Mouse (Mus musculus): ENCODE results near the gene Scn2b.

The Scn2b gene

DNA sequence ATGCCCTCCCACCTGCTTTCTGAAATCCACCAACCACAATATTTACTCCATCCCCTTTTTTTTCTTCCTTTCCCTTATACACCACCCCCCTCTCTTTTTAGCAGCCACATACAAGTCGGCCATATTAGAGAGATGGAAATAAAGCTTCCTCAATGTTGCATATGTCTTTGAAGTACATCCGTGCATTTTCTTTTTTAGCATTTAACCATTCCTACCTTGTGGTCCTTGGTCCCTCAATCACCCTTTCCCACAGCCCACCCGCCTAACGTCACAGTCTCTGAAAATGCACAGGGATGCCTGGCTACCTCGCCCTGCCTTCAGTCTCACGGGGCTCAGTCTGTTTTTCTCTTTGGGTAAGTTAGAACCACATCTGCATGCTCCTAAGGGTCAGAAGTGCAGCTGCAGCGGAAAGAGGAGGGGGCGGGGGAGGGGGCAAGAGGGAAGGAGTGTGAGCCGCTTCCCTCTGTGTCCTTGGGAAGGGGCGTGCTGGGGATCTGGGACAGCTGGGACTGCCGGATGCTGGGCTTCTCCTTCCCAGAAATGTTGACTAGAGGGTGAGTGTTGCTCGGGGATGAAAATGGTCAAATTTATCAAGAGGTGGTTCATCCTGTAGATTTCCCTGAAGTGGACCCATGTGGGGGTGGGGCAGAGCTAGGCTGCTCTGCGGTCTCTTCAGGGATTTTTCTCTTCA lies at the start of gene Scn2b:
TSS of gene Scn2b (plus strand) at position 42 of the 691 bp plus-strand sequence.
- in situ Hi-C loops (cut with MseI, MboI) = loop anchor here in 1 of 2 experiments (5.0 kb wide), 1 partner anchor 96 kb away; no protein-coding TSS in a partner anchor

DNA sequence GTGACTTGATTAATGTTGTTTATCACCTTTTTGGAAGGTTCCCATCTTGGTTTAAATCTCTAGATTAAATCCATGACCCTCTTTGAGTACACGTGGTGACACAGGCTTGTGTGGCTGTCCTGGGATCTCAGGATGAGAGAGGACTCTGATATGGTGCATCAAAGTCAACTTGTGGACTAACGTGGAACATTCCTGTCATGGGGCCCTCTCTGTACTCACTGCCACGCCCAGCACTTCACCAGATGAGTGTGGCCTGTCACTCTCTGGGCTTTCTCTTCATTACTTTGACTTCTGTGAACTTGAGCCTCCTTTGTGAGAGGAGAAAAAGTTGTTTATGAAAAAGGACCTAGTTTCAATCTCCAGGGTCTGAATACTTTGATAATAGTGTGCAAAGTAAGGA lies 45.8 kb upstream of the Scn2b start:
- in situ Hi-C loops (cut with MseI, MboI) = no loop called here

GRCm38 (mm10) chr9:45077859-45078258 lies 39.7 kb upstream of the Scn2b start:
- in situ Hi-C loops (cut with MseI, MboI) = no loop called here

GRCm38 (mm10) chr9:45079011-45079410 lies 38.6 kb upstream of the Scn2b start, which contains the start of gene Jaml:
Jaml (plus strand) TSS chr9:45079183.
- in situ Hi-C loops (cut with MseI, MboI) = no loop called here

- in situ Hi-C loops (cut with MseI, MboI) = no loop called here
These were observed 34.5 kb upstream of the Scn2b start for GRCm38 (mm10) chr9:45083132-45083531.

DNA sequence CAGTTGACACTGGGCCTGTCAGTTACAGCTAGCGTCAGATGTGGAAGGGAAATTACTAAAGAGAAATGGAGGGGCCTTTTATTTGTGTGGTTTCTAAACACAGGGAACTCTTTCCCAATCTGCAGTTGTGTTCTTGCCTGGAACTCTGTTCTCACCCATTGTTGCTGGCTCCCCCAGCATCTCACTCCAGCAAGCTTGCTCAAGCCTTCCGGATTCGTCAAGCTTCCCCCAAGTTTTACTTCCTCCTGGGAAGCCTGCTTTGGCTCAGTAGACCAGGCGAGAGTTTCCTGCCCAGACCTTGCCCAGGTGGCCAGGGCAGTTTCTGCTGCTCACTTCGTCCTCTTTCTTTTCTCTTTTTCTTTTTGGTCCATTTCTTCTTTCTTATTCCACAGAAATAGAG lies 33.0 kb upstream of the Scn2b start:
- in situ Hi-C loops (cut with MseI, MboI) = no loop called here

- in situ Hi-C loops (cut with MseI, MboI) = no loop called here
These were observed 31.6 kb upstream of the Scn2b start for GRCm38 (mm10) chr9:45085741-45086690.

- in situ Hi-C loops (cut with MseI, MboI) = no loop called here
These were observed 29.5 kb upstream of the Scn2b start for GRCm38 (mm10) chr9:45088040-45088439.

DNA sequence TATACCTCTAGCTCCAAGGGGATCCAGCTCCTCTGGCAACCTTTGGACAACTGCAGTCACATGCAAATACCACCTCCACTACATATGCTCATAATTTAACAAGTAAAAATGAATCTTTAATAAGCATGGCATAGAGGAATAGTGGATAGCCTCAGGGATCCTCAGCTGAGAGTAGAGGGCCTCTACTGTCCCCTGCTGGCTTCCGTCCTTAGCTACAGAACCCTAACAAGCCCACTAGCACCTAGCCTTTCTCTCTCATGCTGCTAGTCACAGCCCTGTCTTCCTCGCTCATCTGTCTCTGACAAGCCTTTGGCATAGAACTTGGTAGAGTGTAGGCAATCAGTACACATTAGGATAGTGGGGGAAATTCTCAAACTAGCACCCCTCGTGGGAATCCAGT lies 26.8 kb upstream of the Scn2b start:
- in situ Hi-C loops (cut with MseI, MboI) = no loop called here

DNA sequence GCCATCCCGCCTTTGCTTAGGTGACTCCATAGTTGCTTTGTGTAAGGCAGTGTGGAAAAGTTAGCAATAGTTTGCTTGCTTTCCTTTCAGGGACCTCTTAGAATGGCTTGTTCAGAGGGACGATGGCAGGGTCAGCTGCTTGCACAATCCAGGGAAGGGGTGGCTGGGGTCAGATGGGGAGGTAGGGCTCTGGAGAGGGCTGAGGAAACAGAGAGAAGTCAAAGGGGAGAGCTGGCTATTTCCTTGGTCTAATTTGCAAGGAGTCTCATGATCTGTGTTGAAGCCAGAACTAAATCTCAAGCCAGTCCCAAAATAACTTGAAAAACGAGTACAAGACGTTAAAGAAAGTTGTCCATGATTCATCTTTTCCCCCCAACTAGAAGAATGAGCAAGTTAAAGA lies 24.9 kb upstream of the Scn2b start:
- in situ Hi-C loops (cut with MseI, MboI) = no loop called here

DNA sequence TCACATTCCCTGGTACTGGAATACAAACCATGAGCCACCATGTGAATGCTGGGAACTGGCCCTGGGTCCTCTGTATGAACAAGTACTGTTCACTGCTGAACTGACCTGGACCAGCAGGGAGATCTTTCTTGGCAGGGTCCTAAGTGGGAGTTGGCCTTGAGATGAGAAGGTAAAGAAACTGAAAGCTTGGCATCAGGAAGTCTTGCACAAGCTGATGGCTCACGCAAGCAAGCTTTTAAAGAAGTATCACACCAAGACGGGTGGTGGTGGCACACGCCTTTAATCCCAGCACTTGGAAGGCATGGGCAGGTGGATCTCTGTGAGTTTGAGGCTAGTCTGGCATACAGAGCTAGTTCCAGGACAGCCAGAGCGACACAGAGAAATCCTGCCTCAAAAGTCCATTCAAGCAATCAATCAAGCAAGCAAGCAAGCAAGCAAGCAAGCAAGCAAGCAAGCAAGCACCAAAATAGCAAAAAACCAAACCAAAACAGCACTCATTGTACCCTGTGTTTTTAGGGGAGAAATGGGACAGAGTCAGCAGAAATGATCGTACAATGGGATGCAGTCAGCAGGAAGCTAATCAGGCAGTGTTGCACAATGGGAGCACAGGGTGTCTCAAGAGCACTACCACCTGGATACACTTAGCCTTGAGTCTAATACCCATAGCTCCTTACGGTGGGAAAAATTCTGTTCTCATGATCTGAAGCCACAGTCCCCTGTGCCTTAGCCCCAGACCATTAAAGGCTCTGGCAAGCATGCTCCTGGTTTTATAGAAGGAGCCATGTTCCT lies 22.2 kb upstream of the Scn2b start:
- in situ Hi-C loops (cut with MseI, MboI) = no loop called here

DNA sequence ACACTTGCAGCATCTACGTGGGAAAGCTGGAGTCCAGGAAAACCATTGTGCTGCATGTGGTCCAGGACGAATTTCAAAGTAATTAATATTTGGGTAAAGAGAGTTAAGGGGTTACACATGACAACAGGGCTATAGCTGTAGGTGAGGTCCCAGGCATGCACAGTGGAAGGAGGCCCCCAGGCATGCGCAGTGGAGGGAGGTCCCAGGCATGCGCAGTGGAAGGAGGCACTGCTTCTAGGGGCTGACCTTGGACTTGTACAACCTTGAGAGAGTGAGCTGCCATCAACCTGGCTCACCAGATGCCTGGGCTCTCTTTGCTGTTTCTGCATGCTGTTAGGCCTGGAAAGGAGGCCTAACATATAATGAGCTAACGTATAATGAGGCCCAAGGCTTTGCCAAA lies 19.7 kb upstream of the Scn2b start:
- in situ Hi-C loops (cut with MseI, MboI) = no loop called here

GRCm38 (mm10) chr9:45098426-45098825 lies 19.2 kb upstream of the Scn2b start:
- in situ Hi-C loops (cut with MseI, MboI) = no loop called here

DNA sequence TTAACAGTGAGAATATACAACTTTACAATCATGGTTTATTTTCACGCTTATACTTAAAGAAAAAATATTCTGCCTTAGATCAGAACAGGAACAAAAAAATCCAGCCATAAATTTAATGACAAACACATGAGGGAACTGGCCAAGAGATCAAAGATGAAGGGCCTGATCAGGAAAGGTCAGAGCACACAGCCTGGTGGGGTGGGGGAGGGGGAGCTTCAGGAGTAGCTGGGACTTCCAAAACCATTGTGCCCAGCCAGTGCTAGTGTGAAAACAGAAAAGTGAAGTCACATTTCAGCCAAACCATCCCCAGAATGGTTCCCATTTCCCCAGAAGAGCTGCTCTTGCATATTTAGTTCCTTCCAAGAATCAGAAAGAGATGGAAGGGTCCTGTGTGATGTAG lies 15.1 kb upstream of the Scn2b start:
- in situ Hi-C loops (cut with MseI, MboI) = no loop called here

DNA sequence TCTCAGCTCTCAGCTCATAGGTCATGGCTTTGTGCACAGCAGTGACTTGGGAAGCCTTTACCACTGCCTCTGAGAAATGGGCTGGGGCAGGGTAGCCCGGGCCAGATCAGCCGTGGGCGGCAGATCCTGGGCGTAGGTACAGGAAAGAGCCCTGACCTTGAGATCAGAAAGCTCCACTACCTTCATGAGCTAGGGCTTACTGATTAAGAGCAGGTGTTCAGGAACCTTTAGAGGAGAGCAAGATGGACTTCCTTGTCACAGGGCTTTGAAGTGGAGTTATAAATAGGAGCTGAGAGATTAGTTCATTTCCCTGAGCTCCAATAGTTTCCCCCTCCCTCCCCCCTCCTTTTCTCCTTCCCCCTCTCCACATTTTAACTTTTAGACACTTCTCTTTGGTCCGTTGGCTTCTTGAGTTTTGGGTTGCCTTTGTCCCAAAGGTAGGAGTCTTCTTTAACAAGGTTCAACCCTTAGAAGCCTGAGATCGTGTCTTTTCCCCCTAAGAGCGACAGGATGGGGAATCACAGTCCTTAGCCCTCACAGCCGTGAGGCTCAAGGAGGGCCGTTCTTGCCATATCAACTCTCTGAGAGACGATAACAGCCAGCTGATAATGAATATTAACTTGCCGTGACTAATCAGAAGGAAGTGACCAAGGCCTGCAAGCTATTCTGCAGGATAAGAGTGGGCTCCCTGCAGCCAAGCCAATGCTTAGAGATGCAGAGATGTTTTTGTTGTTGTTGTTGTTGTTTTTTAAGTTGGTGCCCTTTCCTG lies 14.2 kb upstream of the Scn2b start:
- in situ Hi-C loops (cut with MseI, MboI) = no loop called here

GRCm38 (mm10) chr9:45105596-45106374 lies 11.8 kb upstream of the Scn2b start:
- in situ Hi-C loops (cut with MseI, MboI) = no loop called here

GRCm38 (mm10) chr9:45115706-45116105 lies 1.9 kb upstream of the Scn2b start:
- in situ Hi-C loops (cut with MseI, MboI) = loop anchor here in 1 of 2 experiments (5.0 kb wide), 1 partner anchor 93 kb away; no protein-coding TSS in a partner anchor

- in situ Hi-C loops (cut with MseI, MboI) = loop anchor here in 1 of 2 experiments (5.0 kb wide), 1 partner anchor 95 kb away; no protein-coding TSS in a partner anchor
These were observed 763 bp upstream of the Scn2b start for GRCm38 (mm10) chr9:45116819-45117218.

DNA sequence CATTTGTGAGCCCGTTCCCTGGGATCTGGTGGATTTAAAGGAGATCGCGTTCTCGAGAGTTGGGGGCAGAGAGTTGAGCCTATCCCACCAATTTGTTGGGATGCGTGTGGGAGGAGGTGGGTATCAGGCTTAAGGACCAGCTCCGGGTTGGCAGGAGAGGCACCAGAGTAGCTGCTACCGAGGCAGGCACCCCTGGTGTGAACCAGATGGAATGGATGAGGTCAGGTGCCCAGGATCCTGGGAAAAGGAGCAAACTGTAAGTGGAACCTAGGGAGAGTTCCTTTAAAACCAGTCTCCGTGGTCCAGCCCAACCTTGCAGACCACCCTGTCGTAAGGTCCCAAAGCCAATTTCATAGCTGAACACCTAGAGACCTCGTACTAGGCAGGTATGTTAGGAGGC lies 970 bp downstream of the Scn2b start:
- in situ Hi-C loops (cut with MseI, MboI) = loop anchor here in 1 of 2 experiments (5.0 kb wide), 1 partner anchor 96 kb away; no protein-coding TSS in a partner anchor

Data from mouse trophoblast stem cell (cell line).